Mouse (Mus musculus): ENCODE measurements around the gene Rps6kb2.

Gene Rps6kb2

GRCm38 (mm10) chr19:4156073-4156579 is 7.0 kb downstream of the Rps6kb2 start:
- CTCF ChIA-PET: interaction anchor here (0.6 to 1.0 kb wide), 2 partner anchors 16 to 58 kb away, joined by 3 read pairs; partner anchors contain the start of genes Clcf1 and Gpr152

- CTCF ChIA-PET: interaction anchor here (0.6 to 0.7 kb wide), 4 partner anchors 21 to 535 kb away, joined by 3 read pairs; partner anchors contain the start of gene Clcf1
These were observed 7.7 kb downstream of the Rps6kb2 start for GRCm38 (mm10) chr19:4155223-4156072.

- CTCF ChIA-PET: interaction anchor here (0.6 to 1.1 kb wide), 4 partner anchors 31 to 534 kb away, joined by 3 to 7 read pairs (median 4); partner anchors contain the start of gene Ppp1ca
These were observed 8.5 kb downstream of the Rps6kb2 start for GRCm38 (mm10) chr19:4154437-4155222.

DNA sequence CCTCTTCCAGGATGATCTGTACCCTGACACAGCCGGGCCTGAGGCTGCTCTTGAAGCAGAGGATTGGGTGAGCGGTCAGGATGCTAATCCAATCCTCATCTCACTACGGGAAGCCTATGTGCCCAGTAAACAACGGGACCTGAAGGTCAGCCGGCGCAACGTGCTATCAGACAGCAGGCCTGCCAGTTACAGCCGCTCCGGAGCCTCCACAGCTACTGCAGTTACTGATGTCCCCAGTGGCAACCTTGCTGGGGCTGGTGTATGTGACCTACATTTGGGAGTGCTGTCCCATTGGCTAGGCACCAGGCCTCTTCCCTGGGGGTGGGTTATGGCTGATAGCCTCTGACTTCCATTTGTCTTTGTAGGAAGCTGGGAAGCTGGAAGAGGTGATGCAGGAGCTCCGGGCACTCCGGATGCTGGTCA is 9.9 kb downstream of the Rps6kb2 start, which contains the start of gene Ptprcap:
Gene Ptprcap, plus strand, starts transcription at position 373 of the 423 bp plus-strand sequence.
- CTCF ChIA-PET: interaction anchor here (1.1 kb wide), 1 partner anchor 39 kb away, joined by 5 read pairs; the partner anchor contains the start of gene Ppp1ca

- CTCF ChIA-PET: no interaction called here
These were observed 10.5 kb downstream of the Rps6kb2 start for GRCm38 (mm10) chr19:4152445-4153231.

- CTCF ChIA-PET: no interaction called here
These were observed 11.3 kb downstream of the Rps6kb2 start for GRCm38 (mm10) chr19:4151898-4152297.

- CTCF ChIA-PET: no interaction called here
These were observed 11.7 kb downstream of the Rps6kb2 start for GRCm38 (mm10) chr19:4151488-4151860.

DNA sequence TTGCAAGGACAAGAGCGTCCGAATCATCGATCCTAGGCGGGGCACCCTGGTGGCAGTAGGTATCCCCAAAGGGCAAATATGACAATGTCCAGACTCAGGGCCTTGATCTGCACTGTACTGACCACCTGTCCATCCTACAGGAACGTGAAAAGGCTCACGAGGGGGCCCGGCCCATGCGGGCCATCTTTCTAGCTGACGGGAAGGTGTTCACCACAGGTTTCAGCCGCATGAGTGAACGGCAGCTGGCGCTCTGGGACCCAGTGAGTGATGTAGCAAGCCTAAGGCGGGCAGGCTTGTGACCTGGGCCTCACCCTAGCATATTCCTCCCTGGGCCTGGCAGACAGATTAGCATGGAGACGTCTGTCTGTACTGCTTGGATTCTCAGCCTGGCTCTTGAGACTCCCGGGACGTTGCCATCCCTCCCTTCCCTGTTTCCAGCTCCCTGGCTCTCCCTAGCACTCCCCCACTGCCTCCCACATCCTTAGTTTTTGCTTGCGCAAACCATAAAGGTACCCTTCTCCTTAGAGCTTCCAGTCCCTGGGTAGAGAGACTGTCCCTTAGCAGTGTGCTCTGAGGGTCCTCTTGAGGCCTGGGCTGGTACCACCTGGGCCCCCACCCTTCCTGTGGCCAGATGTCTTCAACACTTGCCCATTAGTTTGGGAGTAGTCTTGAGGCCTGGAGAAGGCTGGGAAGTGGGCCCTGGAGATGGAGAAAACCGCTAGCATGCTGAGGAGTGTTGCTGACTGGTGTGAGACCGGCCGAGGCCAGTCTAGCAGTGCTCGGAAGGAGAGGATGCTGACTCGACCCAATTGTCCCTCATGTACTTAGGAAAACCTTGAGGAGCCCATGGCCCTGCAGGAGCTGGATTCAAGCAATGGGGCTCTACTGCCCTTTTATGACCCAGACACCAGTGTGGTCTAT is 12.3 kb downstream of the Rps6kb2 start:
- CTCF ChIA-PET: no interaction called here

DNA sequence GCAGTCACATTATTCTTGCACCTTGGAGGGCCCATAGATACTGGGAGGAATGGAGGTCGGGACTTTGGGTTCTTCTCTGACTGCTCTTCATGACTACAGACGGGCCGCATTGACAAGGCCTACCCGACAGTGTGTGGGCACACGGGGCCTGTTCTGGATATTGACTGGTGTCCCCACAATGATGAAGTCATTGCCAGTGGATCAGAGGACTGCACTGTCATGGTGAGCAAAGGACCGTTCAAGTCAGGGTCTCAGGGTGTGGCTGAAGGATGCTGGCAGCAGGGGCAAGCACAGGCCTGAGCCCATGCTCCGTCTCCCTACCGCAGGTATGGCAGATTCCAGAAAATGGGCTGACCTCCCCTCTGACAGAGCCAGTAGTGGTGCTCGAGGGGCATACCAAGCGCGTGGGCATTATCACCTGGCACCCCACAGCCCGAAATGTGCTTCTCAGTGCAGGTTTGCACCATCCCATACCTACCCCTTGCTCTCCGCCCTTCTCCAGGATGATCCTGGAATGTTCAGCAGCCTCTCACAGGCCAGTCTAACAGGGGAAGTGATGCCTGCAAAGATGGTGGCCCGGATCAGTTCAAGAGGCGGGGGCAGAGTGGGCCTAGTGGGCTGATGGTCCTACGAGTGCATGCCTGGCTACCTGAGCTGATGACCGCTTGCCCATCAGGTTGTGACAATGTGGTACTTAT is 13.2 kb downstream of the Rps6kb2 start:
- CTCF ChIA-PET: no interaction called here

GRCm38 (mm10) chr19:4149283-4149682 is 13.9 kb downstream of the Rps6kb2 start:
- CTCF ChIA-PET: no interaction called here

DNA sequence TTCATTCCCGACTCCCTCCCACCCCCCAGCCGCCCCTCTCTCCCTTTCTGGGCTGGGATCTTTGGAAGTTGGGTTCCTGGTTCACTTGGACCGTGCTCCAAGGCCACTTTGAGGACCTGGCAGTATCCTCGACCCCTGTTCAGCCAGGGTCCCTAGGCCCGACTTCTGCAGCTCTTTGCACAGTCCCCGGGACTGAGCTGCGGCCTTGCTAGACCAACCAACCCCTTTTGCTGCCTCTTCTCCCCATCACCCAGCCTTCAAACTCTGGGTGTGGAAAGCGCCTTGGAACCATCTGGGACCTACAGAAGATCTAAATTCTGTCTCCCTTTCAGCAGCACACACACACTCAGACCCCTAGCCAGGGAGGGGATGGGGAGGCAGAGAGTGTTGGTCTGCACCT is 14.3 kb downstream of the Rps6kb2 start:
- CTCF ChIA-PET: no interaction called here

- CTCF ChIA-PET: no interaction called here
These were observed 14.7 kb downstream of the Rps6kb2 start, which contains the start of gene Coro1b for GRCm38 (mm10) chr19:4148491-4148806. Gene Coro1b (plus strand): TSS chr19:4148619.

DNA sequence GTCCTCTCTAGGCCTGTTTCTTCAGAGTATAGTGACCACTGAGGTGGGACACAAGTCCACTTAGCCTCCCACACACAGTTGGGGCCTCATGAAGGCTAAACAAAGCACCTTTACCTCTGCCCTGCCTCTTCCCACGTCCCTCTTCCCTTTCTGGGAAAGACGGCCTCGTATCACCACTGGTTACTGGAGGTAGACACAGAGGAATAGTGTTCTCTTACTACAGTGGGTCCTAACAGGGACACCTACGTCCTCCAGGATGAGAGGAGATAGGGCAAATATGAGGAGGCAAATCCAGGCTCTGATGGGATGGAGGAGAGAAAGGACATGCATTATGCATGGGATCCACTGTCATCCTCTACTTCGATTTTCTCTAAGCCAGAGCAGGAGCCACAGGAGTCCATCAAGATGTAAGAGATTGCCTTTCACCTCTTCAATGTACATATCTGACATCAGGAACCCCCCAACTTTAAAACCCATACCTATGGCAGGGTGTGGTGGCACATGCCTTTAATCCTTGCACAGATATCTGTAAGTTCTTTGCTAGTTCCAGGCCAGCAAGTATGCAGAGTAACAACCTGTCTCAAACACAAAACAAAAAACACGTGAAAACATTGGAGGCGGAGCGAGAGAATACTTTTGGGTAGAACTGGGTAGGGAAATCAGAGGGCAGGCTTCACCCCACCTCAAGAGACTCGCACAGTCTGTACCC is 15.2 kb downstream of the Rps6kb2 start:
- CTCF ChIA-PET: interaction anchor here (0.7 kb wide), 1 partner anchor 14 kb away, joined by 3 read pairs; no protein-coding TSS in a partner anchor

DNA sequence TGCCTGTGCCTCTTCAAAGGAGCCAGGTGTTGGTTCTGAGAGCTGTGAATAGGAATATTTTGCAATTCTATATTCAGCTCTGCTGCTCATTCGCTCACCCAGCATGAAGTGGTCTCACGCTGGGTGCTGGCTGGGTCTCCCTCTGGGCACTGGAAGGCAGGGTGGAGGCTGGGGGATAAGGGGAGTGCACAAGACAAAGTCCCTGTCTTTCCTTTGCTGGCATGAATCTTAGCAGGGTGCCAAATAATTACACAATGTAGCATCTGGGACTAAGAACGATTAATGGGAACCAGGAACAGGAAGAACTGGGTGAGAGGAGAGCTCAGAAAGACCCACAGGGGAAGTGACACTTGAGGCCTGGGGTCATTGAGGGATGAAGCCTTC is 16.1 kb downstream of the Rps6kb2 start:
- CTCF ChIA-PET: interaction anchor here (0.7 kb wide), 1 partner anchor 13 kb away, joined by 3 read pairs; no protein-coding TSS in a partner anchor

DNA sequence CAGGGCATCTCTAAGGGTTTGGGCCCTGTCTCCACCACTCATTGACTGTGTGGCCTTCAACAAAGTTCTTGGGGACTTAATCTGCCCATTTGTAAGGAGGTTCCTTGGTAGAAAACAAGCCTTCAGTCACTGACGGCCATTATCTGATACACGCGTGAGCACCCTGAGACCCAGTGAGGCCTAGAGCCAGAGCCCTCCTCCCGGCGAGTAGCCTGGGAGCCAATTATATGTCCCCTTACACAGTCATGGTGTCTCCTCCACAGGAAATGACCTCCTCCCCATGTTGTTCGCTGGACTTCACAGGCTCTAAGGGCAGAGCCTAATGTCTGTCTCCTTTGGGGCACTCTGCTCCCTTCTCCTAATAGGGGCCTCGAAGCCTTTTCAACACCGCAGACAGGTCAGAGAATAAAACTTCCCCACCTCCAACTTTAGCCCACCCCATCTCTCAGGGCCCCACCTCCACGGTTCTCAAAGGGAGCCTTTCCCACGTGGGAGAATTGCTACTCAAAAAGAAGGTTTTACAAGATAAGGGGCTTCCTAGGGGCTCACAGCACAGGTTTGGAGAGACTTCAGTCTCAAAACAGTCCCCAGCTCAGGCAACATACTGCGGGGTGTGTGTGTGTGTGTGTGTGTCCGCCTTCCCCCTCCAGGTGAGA is 16.7 kb downstream of the Rps6kb2 start:
- CTCF ChIA-PET: no interaction called here

GRCm38 (mm10) chr19:4145936-4146335 is 17.2 kb downstream of the Rps6kb2 start:
- CTCF ChIA-PET: no interaction called here

DNA sequence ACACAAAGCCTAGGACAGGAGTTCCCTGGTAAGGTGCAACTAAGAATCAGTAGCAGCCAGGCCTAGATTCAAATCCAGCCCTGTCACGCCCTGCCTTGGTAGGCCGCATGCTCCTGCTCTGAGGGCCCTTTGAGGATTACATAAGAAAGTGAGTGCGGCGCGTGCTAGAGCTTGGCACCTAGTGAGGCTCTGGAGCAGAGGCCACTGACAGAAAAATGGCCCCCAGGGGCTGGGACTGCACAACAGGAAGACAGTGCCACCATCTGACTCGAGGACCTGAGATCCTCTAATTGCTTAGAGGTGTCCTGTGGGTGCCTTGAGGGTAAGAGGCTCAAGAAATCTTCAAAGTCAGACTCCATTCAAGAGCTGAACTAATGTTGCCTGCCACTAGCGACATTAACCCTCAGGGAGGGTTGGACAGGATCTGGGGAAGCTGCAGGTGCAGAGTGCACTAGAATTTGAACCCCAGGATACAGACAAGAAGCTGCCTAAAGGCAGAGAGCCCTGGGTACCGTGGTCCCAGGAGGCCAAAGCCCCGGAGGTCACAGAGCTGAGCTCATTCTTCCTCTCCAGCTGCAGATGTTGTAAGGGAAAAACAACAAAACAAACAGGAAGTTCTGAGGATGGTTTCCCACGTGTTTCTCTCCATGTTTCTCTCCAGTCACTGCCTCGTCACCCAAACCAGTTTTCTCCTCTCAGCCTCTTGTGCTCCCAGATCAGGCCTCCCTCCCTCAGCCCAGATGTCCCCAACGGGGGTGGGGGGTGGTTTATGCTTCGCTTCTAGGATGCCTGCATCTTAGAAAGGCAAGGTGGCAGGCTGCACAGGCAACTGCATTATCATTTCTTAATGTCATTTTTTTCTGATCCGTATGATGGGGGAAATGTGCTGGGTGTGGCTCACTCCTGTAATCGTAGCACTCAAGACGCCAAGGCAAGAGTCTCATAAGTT is 18.3 kb downstream of the Rps6kb2 start:
- CTCF ChIA-PET: interaction anchor here (0.5 kb wide), 1 partner anchor 163 kb away, joined by 4 read pairs; no protein-coding TSS in a partner anchor

Measured in spleen, embryonic (tissue).